Mouse (Mus musculus): ENCODE measurements around the gene Ptpn5.

DNA sequence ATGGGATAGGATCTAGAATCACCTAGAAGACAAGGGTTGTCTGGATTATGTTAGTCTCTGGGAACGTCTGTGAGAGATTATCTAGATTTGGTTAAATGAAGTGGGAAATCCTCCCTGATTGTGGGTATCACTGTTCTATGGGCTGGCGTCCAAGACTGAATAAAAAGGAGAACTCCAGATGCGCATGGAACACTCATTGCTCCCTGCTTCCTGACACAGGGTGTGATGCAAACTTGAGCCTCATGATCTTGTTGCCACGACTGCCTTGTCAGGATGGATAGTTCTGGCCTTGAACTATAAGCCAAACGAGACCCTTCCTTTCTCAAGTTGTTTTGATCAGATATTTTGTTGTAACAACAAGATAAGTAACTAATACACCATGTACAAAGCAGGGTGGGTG is 37.3 kb upstream of the Ptpn5 start:
- TF ChIP-seq CTCF (IDR thresholded peaks at IDR 0.05; ENCODE audit: borderline replicate concordance, insufficient read depth, low read depth, low read length) (no peak), POLR2A (IDR thresholded peaks at IDR 0.05; ENCODE audit: borderline replicate concordance, insufficient read depth, low read length) (no peak)

Measured in cerebellum, adult 2 months (tissue).